Mouse (Mus musculus) liver, embryonic 14.5 days (tissue): ENCODE data around the gene Tmem82.

Source experiments
- CTCF ChIP-seq: IDR thresholded peaks from 2 replicates; pipeline ENCODE4 v1.5.1; 2016; ENCODE audit warnings: antibody characterized with exemption, low read depth, control low read depth
- EP300 ChIP-seq: IDR thresholded peaks from 2 replicates; pipeline ENCODE4 v1.6.1; 2016; ENCODE audit warnings: antibody characterized with exemption, low read depth

DNA sequence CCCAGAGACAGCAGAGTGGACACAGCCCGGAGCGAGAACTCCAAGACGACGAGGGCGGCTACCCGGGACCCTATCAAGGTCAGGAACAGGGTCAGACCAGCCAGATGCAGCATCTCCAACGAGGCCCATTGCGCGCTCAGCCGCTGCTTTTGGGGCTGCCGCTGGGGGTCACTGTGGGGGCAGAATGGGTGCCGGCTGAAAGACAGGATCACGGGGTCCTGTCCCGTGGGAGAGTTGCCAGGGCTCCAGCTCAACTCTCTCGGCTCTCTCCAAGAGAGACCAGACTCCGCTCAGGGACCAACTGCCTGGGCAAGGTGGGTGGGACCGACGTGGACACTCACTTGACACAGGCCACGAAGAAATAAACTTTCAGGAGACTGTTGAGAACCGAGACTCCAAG is 1.1 kb downstream of the Tmem82 start:
- peak; percentile 72 for TF ChIP-seq CTCF
- no peak for TF ChIP-seq EP300
